Mouse (Mus musculus) urinary bladder, adult 18-20 months (tissue): ENCODE data around the gene Vezt.

ENCODE experiments used
- DNase-seq, 2 experiments: peaks; one replicate each; pipeline ENCODE4 v3.0.0; 2022; ENCODE audit warnings: low spot score in 2 of 2, mixed read lengths in 2 of 2

Gene Vezt

DNA sequence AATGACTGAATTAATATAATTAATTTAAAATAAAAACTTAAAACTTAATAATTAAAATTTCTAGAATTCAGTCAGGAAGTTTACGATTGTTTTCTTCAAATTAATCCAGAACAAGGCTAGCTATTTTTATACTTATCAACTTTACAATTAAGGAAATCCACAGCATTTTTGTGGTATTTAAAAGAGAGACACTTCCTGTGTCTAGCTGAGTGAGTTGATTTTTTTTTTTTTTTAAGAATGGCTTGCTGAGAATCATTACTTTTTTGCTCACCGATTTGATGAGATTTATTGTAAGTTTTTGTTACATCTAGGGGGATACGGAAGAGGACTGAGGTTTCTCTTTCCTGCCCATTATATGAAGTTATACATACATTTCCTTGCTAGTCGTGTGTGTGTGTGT lies 2.0 kb upstream of the Vezt start:
- DNase-seq: no peak

GRCm38 (mm10) chr10:94037196-94037595 lies 1.6 kb upstream of the Vezt start:
- no peak for DNase-seq

- no peak for DNase-seq
These were observed 750 bp upstream of the Vezt start for GRCm38 (mm10) chr10:94036375-94036758.

- peak in 1 of 2 experiments; percentile 40 for DNase-seq
These were observed 550 bp downstream of the Vezt start for GRCm38 (mm10) chr10:94034876-94035657.

DNA sequence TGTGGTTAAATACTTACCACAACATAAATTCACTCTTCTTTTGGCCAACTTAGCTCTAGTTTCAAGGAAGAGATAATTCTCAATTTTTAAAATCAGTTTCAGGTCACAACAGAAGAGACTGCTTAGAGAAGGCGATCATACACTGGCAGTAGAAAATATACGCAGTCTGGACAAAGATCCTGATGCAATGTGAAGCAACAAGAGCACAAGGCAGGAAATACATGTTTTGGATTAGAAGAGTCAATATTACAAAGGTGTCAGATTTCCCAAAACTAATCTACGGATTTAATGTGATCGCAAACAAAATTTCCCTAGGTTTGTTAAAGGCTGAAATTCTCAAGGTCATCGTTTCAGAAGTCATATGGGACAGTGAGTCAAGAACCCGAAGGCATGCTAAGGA lies 4.5 kb downstream of the Vezt start:
- DNase-seq: no peak

GRCm38 (mm10) chr10:94028493-94028892 lies 7.1 kb downstream of the Vezt start:
- DNase-seq: no peak

DNA sequence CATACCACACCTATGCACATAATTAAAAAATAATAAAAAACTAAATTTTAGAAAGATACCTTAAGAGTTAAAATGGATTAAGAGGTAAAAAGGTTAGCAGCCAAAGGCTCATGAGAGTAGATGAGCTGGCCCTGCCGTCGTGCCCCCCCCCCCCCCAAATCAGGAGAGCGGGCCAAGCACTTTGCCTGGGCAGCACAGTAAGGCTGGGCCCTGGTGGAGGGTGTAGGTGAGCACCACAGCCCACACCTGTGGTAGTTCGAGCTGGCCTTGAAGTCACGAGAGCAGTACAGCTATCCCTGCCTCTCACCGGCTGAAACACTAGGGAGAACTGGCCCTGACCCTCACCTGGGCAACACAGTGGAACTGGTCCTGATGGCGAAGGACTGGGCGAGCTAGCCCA lies 10.5 kb downstream of the Vezt start:
- no peak for DNase-seq

GRCm38 (mm10) chr10:94021059-94021458 lies 14.6 kb downstream of the Vezt start:
- no peak for DNase-seq

DNA sequence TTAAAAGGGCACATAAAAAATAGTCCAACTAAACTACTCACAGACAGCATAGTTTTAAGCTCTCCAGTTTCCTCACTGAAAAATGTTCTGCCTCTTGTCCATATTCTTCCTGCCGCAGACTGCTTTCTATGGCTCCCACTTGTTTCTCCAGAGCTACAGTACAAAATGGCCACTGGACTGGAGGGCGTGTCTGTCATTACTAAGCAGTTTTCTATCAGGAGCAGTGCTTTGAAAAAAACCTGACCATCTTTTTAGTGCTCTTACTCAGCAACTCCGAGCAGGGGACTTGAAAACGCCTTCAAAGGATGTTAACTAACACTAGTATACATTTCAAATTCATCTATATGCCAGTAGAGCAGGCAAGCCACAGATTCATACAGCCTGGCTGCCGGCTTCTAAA lies 15.0 kb downstream of the Vezt start:
- no peak for DNase-seq

DNA sequence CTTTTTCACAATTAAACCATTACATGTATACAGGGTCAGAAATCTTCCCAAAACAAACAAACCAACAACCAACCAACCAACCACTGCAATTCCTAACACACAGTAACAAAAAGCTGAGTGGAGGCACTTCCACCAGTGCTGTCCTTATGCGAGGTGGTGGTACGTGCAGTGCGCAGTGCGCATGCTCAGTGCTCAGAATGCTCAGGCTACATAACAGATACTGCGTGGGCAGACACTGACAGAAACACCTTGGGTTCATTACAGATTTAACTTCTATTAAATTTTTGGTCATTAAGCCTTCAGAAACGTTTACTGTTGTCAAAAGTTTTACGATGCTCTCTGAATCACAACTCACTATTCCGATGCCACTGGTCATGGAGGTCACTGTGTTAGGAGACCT lies 18.2 kb downstream of the Vezt start:
- DNase-seq: no peak

- DNase-seq: no peak
These were observed 21.4 kb downstream of the Vezt start for GRCm38 (mm10) chr10:94014200-94014599.

GRCm38 (mm10) chr10:94013196-94013595 lies 22.4 kb downstream of the Vezt start:
- DNase-seq: peak; percentile 14 to 15

- DNase-seq: no peak
These were observed 24.6 kb downstream of the Vezt start for GRCm38 (mm10) chr10:94011024-94011423.

DNA sequence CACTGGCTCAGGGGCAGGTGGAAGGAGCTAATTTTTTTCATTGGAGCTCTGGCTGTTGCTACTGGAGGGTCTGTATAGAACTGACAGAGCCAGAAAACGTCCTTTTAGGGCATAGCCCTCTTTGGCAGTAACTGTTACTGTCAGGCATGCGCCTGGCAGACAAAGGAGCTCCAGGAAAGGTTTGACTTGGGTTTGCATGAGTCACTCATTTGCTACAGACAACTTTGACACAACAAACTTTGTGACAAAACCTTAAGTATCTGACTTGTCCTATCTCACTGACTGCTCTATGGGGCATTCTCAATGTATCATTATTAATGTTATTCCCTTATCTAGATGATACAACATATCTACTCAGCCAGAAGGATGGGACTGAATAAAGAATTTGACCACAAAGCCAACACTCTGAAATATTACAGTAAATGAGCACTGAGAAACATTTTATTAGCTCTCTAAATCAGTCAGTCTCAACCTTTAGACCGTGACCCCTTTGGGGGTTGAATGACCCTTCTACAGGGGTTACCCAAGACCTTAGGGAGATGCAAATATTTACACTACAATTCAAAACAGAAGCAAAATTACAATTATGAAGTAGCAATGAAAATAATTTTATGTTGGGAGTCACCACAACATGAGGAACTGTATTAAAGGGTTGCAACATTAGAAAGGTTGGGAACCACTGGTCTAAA lies 25.5 kb downstream of the Vezt start:
- DNase-seq: no peak

GRCm38 (mm10) chr10:94008356-94008755 lies 27.3 kb downstream of the Vezt start:
- DNase-seq: no peak

GRCm38 (mm10) chr10:94000223-94000622 lies 35.4 kb downstream of the Vezt start:
- DNase-seq: no peak

GRCm38 (mm10) chr10:93999357-93999756 lies 36.3 kb downstream of the Vezt start:
- no peak for DNase-seq

DNA sequence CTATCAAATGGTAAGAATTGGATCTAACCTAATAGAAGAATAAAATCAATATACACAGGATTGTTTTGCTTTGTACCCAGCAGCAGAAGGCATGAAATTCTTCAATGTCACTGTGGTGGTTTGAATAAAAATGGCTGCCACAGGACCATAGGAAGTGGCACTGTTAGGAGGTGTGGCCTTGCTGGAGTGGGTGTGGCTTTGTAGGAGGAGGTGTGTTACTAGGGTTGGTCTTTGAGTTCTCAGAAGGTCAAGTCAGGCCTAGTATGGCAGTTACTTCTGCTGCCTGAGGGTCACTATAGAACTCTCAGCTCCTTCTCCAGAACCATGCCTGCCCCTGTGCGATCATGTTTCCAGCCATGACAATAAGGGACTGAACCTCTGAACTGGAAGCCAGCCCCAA lies 40.5 kb downstream of the Vezt start:
- DNase-seq: no peak

DNA sequence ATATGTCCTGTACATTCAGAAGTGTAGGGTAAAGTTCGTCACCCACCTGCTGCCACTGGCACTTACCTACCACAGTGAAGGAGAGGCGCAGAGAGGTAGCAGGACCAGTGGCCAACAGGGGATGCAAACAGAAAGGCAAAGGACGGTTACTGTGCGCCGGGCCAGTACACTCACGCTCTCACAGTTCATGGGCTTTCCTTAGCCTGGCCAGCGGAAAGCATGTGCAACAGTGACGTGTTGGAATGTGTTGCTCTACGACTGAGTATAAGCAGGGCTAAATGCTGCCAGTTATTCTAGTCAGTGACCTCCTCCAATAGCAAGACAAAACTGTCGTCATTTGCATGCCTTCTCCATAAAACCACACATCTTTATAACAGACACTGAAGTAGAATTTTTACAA lies 41.5 kb downstream of the Vezt start:
- DNase-seq: no peak

GRCm38 (mm10) chr10:93985357-93985756 lies 50.3 kb downstream of the Vezt start:
- DNase-seq: no peak

DNA sequence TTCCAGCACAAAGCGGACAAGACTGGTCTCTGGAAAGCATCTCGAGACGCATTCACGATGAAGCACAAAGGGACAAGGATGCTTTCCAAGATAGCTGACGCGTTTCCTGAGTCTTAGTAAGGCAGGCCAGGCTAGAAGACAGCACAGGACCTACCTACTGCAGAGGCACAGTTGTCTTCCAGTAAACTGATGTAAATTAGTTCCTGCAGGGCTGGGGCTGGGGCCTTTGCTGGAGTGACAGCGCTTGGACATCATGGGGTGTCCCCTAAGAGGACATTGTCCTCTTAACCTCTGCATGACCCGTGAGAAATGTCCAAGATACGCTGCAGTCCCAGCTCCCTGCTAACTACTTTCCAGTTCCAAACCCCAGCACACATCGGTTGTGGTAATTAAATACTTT lies 66.3 kb downstream of the Vezt start:
- no peak for DNase-seq

DNA sequence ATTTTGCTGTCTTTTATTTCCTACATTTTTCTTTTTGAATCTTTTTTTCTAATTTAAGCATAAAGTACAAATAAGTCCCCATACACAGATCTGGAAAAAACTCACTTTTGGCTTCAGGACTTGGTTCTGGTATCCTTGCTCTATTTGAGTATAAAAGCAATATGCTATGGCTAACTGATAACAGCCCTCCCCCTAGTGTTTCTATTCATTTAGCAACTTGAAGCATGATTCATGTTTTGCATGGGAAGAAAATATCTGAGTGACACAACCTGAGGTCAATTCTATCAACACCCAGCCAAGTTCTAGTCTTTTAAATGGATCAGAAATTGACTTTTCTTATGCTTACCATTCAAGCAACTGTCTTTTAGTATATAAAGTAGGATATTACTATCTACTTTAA lies 68.1 kb downstream of the Vezt start:
- DNase-seq: no peak

- DNase-seq: no peak
These were observed 81.6 kb downstream of the Vezt start for GRCm38 (mm10) chr10:93954023-93954422.
